Mouse (Mus musculus) ES-Bruce4 (cell line): ENCODE measurements at regions not wholly inside any gene's neighbourhood (a gene's known extent, or its start where the extent isn't known, plus 50 kb on each side); places are given as distances from the start of the nearest gene placed in this dataset.

ENCODE experiments used
- CTCF ChIP-seq: IDR thresholded peaks from one replicate; pipeline ENCODE4 v1.8.1; 2011; ENCODE audit warnings: low read depth, low read length
- POLR2A ChIP-seq: IDR thresholded peaks from one replicate; pipeline ENCODE4 v1.8.1; 2011; ENCODE audit warnings: low read length; ENCODE audit not compliant: insufficient read depth

DNA sequence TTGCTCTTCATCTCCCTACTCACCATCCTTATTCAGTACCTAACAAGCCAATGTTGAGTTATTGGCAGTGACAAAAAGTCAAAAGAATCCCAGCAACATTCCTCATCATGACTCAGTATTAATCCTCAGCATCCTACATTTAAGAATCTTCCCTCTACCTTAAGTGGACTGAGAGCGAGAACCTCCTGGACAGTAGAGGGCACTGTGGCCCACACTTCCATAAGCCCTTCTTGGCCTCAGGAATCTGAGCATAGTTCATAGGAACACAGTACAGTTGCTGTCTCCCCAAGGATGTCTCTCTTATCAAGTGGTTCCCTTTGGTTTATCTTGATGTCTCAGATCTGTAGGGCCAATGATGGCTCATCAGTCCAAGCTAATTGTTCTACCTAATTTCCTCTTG lies 60.5 kb upstream of the Ankfn1 start:
- TF ChIP-seq CTCF (peak; percentile 39), POLR2A (no peak)
